Mouse (Mus musculus) embryonic facial prominence, embryonic 14.5 days (tissue): ENCODE measurements around the gene Insm1. TPM values are rescaled to one million over a fixed set of nuclear protein-coding genes. Genes with fewer than 3 reads are reported as not detected.

Source experiments
- ATAC-seq: fragments of 200-750 bp; cut with Nextera tagmentation; 2 replicates; pipeline ENCODE4 v1.8.0; 2017; ENCODE audit warnings: low read depth, moderate number of reproducible peaks, moderate TSS enrichment
- DNase-seq: peaks from one replicate; pipeline ENCODE4 v3.0.0-alpha.2; 2015; ENCODE audit warnings: low spot score
- H3K27ac ChIP-seq: fragments of 300-500 bp; sonication (generic); replicated peaks from 2 replicates; pipeline ENCODE4 v1.5.1; 2014; ENCODE audit warnings: low read depth, mild to moderate bottlenecking, low read length, moderate library complexity
- H3K27me3 ChIP-seq: fragments of 300-500 bp; sonication (generic); replicated peaks from 2 replicates; pipeline ENCODE4 v1.6.1; 2014; ENCODE audit warnings: low read length; ENCODE audit not compliant: control insufficient read depth, insufficient read depth
- H3K36me3 ChIP-seq: fragments of 300-500 bp; sonication (generic); 2 replicates; pipeline ENCODE4 v1.6.1; 2014; ENCODE audit warnings: low read length, mixed read lengths; ENCODE audit not compliant: control insufficient read depth, insufficient read depth
- H3K4me1 ChIP-seq: fragments of 300-500 bp; sonication (generic); 2 replicates; pipeline ENCODE4 v1.6.1; 2014; ENCODE audit warnings: antibody characterized with exemption, low read length; ENCODE audit not compliant: control insufficient read depth, insufficient read depth
- H3K4me2 ChIP-seq: fragments of 300-500 bp; sonication (generic); 2 replicates; pipeline ENCODE4 v1.6.1; 2014; ENCODE audit warnings: low read depth, mild to moderate bottlenecking, low read length, moderate library complexity, mixed read lengths
- H3K4me3 ChIP-seq: fragments of 300-500 bp; sonication (generic); 2 replicates; pipeline ENCODE4 v1.5.1; 2014; ENCODE audit warnings: low read depth, mild to moderate bottlenecking, low read length
- H3K9ac ChIP-seq: fragments of 300-500 bp; sonication (generic); 2 replicates; pipeline ENCODE4 v1.6.1; 2014; ENCODE audit warnings: low read depth, mild to moderate bottlenecking, low read length, moderate library complexity, mixed read lengths
- H3K9me3 ChIP-seq: fragments of 300-500 bp; sonication (generic); 2 replicates; pipeline ENCODE4 v1.6.1; 2016; ENCODE audit warnings: low read length; ENCODE audit not compliant: control insufficient read depth
- WGBS: fragments of 180-500 bp; shearing (Covaris S2); extraction: QIAGEN DNeasy Blood & Tissue Kit; methylation state at CpG from one replicate; pipeline ENCODE4 v1.1.7; 2014; 5-methylcytosine and 5-hydroxymethylcytosine counted together
- polyA plus RNA-seq: library from polyadenylated mRNA; unstranded; fragments of >200 nt; fragmentation: Nextera tagmentation; extraction: Ambion mirVana; gene quantifications from 2 replicates; pipeline ENCODE4 v1.2.1, GENCODE M21; 2014

Insm1 gene
- polyA plus RNA-seq, 1 experiment from 2014 or later = 1.0 TPM

DNA sequence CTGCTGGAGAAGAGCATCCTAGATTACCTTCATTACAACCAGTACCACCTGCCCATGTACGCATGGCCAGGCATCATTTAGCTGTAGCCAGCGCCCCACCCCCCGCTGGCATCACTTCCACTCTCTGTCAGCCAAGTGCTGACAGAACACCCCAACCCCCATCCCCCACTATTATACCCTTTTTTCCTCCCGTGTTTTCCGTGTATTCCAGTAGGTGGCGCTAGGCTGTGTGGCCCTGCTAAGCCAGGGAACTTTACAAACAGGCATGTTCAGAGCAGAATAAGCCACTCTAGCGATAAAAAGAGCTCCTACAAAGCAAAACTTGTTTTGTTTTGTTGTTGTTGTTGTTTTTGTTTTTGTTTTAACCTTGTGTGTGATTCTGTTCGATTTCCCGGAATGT lies 7.0 kb upstream of the Insm1 start:
- peak; percentile 65 for DNase-seq
- 0 out of 2 replicates have a peak, but pooled peaks have one; percentile 27 for ATAC-seq
- H3K27me3 ChIP-seq = peaks cover 45% of the 10 kb centered on the region
- no peak overlapping the region for H3K4me3 ChIP-seq
- WGBS = 5% methylated on average over 9 of the region's 9 CpGs
- H3K9ac ChIP-seq = no peak overlapping the region
- no peak overlapping the region for H3K27ac ChIP-seq
- no peaks in the 10 kb centered on the region for H3K9me3 ChIP-seq
- no peaks in the 10 kb centered on the region for H3K36me3 ChIP-seq
- H3K4me1 ChIP-seq = no peaks in the 10 kb centered on the region
- H3K4me2 ChIP-seq = no peak overlapping the region

DNA sequence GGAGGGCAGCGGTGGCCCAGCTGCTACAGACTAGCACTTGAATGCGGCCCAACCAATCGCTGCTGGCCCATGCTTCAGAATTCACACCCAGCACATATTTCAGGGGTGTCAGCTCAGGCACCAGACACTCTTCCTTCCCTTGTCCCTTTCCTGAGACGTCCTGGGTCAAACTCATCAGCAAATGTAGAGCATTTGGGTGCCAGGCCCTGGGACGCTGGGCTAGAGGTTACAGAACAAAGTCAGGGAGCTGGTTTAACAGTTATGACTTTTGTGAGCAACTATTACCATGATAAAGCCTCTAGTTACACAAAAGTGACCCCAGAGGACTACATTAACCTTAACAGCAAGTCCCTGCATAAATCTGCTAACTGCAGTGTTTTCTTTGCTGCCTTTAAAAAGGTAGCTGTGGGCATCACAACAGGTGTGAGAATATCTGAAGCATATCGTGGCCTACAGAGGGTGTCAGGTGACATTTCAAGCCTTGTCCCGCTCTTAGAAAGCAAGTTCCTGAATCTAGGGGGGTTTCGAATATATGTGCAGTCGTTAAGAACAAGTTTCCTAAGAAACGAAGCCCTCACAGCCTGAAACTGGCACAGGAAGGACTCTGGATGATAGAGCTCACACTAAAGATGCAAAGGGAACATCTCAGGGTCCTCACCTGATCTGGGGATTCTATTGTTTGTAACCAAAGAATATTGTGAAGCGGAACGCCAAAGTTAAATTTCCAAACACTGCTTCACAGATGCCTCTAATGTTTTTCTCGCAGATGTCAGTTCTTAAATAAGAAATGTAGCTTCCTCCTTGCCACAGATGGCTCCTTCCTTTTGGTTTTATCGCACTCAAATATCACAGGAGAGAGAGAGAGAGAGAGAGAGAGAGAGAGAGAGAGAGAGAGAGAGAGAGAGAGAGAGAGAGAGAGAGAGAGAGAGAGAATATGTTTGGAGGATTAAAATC lies 5.3 kb upstream of the Insm1 start:
- H3K9ac ChIP-seq = no peak overlapping the region
- peaks cover 60% of the 10 kb centered on the region for H3K27me3 ChIP-seq
- no peaks in the 10 kb centered on the region for H3K36me3 ChIP-seq
- DNase-seq (no peak), ATAC-seq (no peak)
- no peak overlapping the region for H3K27ac ChIP-seq
- no peak overlapping the region for H3K4me3 ChIP-seq
- H3K9me3 ChIP-seq = no peaks in the 10 kb centered on the region
- peaks cover 7% of the 10 kb centered on the region for H3K4me1 ChIP-seq
- WGBS = 13% methylated on average over 14 of the region's 14 CpGs
- H3K4me2 ChIP-seq = no peak overlapping the region

DNA sequence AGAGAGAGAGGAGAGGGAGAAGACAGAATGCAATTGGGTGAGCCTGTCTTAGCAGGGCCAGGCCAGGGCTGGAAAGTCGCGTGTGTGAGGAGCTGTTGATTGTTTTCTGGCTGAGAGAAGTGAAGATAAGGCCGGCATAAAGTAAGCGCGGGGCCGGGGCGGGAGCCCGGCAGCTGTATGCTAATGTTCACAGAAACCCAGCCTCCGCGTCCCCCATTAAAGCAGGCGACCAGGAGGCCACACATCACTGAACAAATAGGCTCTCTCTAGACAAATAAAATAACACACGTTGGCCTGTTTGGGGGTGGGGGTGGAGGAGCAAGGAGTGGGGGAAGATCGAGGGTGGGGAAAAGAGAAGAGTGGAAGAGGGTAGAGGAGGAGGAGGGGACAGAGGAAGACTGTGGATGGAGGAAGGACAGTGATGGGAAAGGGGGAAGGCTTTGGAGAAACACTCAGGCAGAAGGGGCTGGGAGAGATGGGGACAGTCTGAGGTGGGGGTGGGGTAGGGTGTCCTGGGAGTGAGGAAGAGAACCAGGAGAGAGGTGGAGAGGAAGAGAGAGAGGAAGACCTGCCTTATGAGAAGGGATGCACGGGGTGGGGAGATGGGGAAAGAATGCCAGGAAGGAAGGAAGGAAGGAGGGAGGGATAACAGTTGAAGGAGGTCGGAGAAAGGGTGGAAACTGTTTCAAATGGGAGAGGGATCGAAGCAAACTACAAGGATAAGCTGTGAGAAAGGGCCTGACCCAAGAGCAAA lies 4.3 kb upstream of the Insm1 start:
- DNase-seq = peak; percentile 63
- Histone ChIP-seq H3K27ac (no peak overlapping the region), H3K36me3 (no peaks in the 10 kb centered on the region), H3K27me3 (peaks cover 68% of the 10 kb centered on the region), H3K4me2 (no peak overlapping the region), H3K9me3 (no peaks in the 10 kb centered on the region), H3K9ac (no peak overlapping the region), H3K4me1 (peaks cover 14% of the 10 kb centered on the region), H3K4me3 (no peak overlapping the region)
- 2% methylated on average over 16 of the region's 16 CpGs for WGBS
- peak; percentile 19; the same call in 1 of the 2 replicates for ATAC-seq

DNA sequence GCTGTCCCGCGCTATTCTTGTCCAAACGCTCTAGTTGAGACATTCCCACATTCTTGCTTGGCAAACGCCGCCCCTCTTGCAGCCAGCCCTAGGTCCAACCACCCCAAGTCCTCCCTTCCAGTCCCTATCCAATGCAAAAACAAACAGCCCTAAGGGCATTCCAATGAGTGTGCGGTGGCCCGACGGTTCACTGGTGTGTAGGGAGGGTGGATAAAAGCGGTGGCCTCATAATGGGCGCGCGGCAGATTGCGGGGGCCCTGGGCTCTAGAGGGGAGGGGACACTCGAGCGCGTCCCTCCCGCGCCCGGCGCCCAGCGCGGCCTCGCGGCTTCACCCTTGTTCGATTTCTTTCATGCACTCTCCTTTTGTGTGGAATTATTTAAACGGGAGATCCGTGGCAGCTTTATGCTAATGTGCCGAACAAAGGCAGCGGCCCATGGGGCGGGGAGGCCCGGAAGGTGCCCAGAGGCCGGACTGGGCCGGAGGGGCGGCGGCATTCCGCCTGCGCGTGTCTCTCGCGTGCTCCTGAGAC lies 3.5 kb upstream of the Insm1 start:
- H3K9ac ChIP-seq = 0 out of 2 replicates have a peak overlapping the region, but pooled peaks have one; percentile 2
- peaks cover 20% of the 10 kb centered on the region for H3K4me1 ChIP-seq
- H3K36me3 ChIP-seq = no peaks in the 10 kb centered on the region
- peak overlapping the region; percentile 50 for H3K4me2 ChIP-seq
- DNase-seq (no peak), ATAC-seq (0 out of 2 replicates have a peak, but pooled peaks have one; percentile 1)
- no peak overlapping the region for H3K27ac ChIP-seq
- H3K27me3 ChIP-seq = peaks cover 76% of the 10 kb centered on the region
- peak overlapping the region; percentile 28 for H3K4me3 ChIP-seq
- 2% methylated on average over 40 of the region's 40 CpGs for WGBS
- no peaks in the 10 kb centered on the region for H3K9me3 ChIP-seq

DNA sequence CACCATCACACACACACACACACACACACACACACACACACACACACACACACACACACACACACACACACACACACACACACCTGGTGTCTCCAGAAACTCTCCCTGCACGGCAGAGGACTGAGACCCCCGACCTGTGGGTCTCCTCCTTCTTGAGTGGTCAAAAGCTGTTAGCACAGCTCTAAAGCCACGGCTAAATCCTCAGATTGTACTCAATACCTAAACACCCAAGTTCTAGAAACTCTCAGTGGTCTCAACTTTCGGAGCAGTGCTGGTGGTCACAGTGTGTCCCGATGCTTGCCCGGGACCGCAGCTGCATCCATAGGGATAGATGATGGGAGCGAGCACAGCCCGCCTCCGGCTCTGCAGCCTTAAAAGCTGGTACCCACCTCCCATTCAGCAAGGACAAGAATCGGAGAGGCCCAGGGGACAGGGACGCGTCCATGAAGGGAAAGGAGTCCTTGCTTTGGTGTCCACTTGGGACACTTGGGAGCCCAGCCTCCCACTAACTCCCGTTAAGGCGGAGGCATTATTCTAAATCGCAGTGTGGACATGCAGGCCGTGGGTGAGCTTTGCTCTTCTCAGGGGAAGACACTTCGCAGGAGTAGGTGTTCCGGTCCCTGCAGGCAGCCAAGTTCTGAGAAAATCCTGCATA lies 2.7 kb upstream of the Insm1 start:
- H3K36me3 ChIP-seq = no peaks in the 10 kb centered on the region
- 2% methylated on average over 17 of the region's 19 CpGs for WGBS
- no peak overlapping the region for H3K4me2 ChIP-seq
- peaks cover 84% of the 10 kb centered on the region for H3K27me3 ChIP-seq
- H3K9ac ChIP-seq = no peak overlapping the region
- no peak for DNase-seq
- no peak overlapping the region for H3K27ac ChIP-seq
- H3K9me3 ChIP-seq = no peaks in the 10 kb centered on the region
- ATAC-seq = no peak
- peaks cover 22% of the 10 kb centered on the region for H3K4me1 ChIP-seq
- no peak overlapping the region for H3K4me3 ChIP-seq

DNA sequence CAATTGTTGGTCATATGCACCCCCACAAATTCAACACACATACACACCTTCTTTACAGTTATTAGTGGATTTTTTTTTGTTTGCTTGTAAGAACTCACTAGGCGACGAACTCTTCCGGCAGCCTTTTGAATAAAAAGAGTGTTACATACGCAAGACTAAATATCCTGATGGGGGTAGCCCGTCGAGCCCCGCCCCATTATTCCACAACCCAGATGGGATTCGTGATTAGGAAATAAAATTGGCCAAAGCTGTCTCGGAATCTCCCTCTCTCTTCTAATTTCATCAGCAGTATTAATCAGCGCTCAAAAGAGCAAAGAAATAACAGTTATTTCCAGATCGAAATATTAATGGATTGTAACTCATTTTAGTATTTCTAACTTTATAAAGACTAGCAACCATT lies 1.9 kb upstream of the Insm1 start:
- no peak overlapping the region for H3K4me3 ChIP-seq
- ATAC-seq (no peak), DNase-seq (no peak)
- WGBS = 9% methylated on average over 11 of the region's 11 CpGs
- no peak overlapping the region for H3K9ac ChIP-seq
- H3K27ac ChIP-seq = no peak overlapping the region
- H3K27me3 ChIP-seq = peaks cover 92% of the 10 kb centered on the region
- H3K36me3 ChIP-seq = no peaks in the 10 kb centered on the region
- H3K4me2 ChIP-seq = no peak overlapping the region
- peaks cover 22% of the 10 kb centered on the region for H3K4me1 ChIP-seq
- no peaks in the 10 kb centered on the region for H3K9me3 ChIP-seq

DNA sequence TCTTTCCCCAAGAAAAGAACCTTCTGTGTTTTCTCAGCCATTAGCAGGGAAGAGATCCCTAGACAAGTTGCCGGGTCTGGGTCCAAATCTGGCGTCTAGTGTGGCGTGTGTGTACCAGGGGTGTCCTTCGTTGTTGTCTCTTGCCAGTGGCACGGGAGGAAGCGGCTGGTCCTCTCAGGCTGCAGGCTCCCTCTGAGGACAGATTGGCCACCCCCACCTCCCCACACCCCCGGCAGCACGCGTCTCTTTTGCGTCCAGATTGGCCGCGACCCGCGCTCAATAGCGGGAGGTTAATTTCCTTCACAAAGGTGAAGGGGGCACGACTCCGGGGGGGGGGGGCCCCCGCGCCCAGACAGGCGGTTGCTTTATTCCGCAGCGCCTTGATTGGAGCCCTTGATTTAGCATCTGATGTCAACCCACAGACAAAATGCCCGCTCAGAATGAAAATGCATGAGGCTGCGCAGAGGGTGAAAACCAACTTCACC lies 1.1 kb upstream of the Insm1 start:
- H3K4me2 ChIP-seq = peak overlapping the region; percentile 99
- H3K36me3 ChIP-seq = no peaks in the 10 kb centered on the region
- no peak overlapping the region for H3K9ac ChIP-seq
- H3K27me3 ChIP-seq = peaks cover 92% of the 10 kb centered on the region
- peak overlapping the region; percentile 50 for H3K4me3 ChIP-seq
- under 1% methylated on average over 24 of the region's 24 CpGs for WGBS
- DNase-seq = no peak
- no peaks in the 10 kb centered on the region for H3K9me3 ChIP-seq
- peaks cover 22% of the 10 kb centered on the region for H3K4me1 ChIP-seq
- ATAC-seq = no peak
- 0 out of 2 replicates have a peak overlapping the region, but pooled peaks have one; percentile 10 for H3K27ac ChIP-seq

DNA sequence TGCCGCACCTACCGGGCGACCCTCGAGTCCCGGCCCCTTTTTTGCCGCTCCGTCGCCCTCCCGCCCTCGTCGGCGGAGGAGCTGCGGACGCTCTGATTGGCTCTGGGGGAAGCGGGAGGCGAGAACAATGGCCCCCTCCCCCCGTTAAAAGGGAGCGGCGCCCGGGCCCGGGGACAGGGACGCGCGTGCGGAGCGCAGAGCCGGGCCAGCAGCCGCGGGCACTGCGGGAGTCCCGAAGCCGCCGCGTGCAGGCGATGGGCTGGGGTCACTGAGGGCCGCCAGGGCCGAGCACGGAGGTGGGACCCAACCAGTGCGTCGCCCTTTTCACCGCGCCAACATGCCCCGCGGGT lies 183 bp downstream of the Insm1 start:
- H3K36me3 ChIP-seq = no peaks in the 10 kb centered on the region
- H3K4me2 ChIP-seq = peak overlapping the region; percentile 99
- WGBS = 0% methylated on average over 16 of the region's 44 CpGs
- peak; percentile 79 for DNase-seq
- peaks cover 22% of the 10 kb centered on the region for H3K4me1 ChIP-seq
- H3K9me3 ChIP-seq = no peaks in the 10 kb centered on the region
- peaks cover 95% of the 10 kb centered on the region for H3K27me3 ChIP-seq
- peak; percentile 76 for ATAC-seq
- H3K9ac ChIP-seq = peak overlapping the region; percentile 42
- peak overlapping the region; percentile 50 for H3K4me3 ChIP-seq
- peak overlapping the region; percentile 39; the same call in 1 of the 2 replicates for H3K27ac ChIP-seq
